Mouse (Mus musculus) liver, embryonic 12.5 days (tissue): ENCODE measurements around the gene C130079G13Rik. TPM values are rescaled to one million over a fixed set of nuclear protein-coding genes. Genes with fewer than 3 reads are reported as not detected.
"Not testable (repeated sequence)": the region's sequence is repeated elsewhere in the genome, so short reads cannot be mapped to it uniquely, and the experiment has no call there.

Experiments used
- ATAC-seq: fragments of 200-750 bp; cut with Nextera tagmentation; 2 replicates; pipeline ENCODE4 v1.8.0; 2017; ENCODE audit warnings: moderate number of reproducible peaks, mild to moderate bottlenecking, moderate library complexity
- H3K27ac ChIP-seq: fragments of 300-500 bp; sonication (generic); 2 replicates; pipeline ENCODE4 v1.5.1; 2016; ENCODE audit warnings: mild to moderate bottlenecking
- H3K27me3 ChIP-seq: fragments of 300-500 bp; sonication (generic); replicated peaks from 2 replicates; pipeline ENCODE4 v1.6.1; 2016; ENCODE audit warnings: mild to moderate bottlenecking, moderate library complexity
- H3K36me3 ChIP-seq: fragments of 300-500 bp; sonication (generic); 2 replicates; pipeline ENCODE4 v1.6.1; 2016; ENCODE audit warnings: mild to moderate bottlenecking, moderate library complexity
- H3K4me1 ChIP-seq: fragments of 300-500 bp; sonication (generic); 2 replicates; pipeline ENCODE4 v1.6.1; 2016
- H3K4me2 ChIP-seq: fragments of 300-500 bp; sonication (generic); 2 replicates; pipeline ENCODE4 v1.6.1; 2016; ENCODE audit warnings: mild to moderate bottlenecking, moderate library complexity
- H3K4me3 ChIP-seq: fragments of 300-500 bp; sonication (generic); 2 replicates; pipeline ENCODE4 v1.5.1; 2016; ENCODE audit warnings: mild to moderate bottlenecking, moderate library complexity
- H3K9ac ChIP-seq: fragments of 300-500 bp; sonication (generic); 2 replicates; pipeline ENCODE4 v1.6.1; 2016; ENCODE audit warnings: mild to moderate bottlenecking, moderate library complexity
- H3K9me3 ChIP-seq: fragments of 300-500 bp; sonication (generic); replicated peaks from 2 replicates; pipeline ENCODE4 v1.6.1; 2016; ENCODE audit warnings: mild to moderate bottlenecking, moderate library complexity
- WGBS: fragments of 180-500 bp; shearing (Covaris S2); methylation state at CpG from one replicate; pipeline ENCODE4 v1.1.7; 2016; ENCODE audit not compliant: insufficient replicate concordance; 5-methylcytosine and 5-hydroxymethylcytosine counted together
- polyA plus RNA-seq: library from polyadenylated mRNA; unstranded; fragments of >200 nt; fragmentation: Nextera tagmentation; extraction: Ambion mirVana; gene quantifications from 2 replicates; pipeline ENCODE4 v1.2.1, GENCODE M21; 2016

The C130079G13Rik gene
- polyA plus RNA-seq, result not detected in 2 replicates

- ATAC-seq, result no peak
Observed at GRCm38 (mm10) chr3:59924914-59925313, at the start of gene C130079G13Rik. Gene C130079G13Rik (plus strand): TSS chr3:59925214.

DNA sequence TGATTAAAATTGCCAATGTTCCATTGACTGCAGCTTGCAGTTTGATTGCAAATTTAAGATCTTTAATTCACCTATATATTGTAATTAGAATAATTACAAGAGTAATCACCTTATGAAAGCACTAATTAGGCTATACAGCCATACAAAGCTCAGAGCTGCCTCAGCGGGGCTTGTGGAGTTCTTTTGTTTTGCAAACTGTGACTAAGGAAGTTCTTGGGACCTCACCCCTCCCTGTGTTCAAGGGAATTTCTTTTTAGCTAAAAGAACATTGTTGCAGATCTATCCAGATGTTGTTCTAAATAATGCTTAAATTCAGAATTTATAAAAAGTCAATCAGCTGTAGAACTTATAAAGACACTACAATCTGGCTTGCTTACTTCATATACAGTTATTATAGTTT lies 47.4 kb upstream of the C130079G13Rik start:
- H3K9ac ChIP-seq, H3K4me1 ChIP-seq, ATAC-seq, H3K27me3 ChIP-seq, H3K9me3 ChIP-seq, H3K36me3 ChIP-seq, H3K27ac ChIP-seq, H3K4me3 ChIP-seq, H3K4me2 ChIP-seq: not testable (repeated sequence)
- 48% methylated on average over 1 of the region's 1 CpGs for WGBS

More at GRCm38 (mm10) chr3:59924914-59925313, at the start of gene C130079G13Rik:
- no peaks in the 10 kb centered on the region for H3K27me3 ChIP-seq
- 76% methylated on average over 2 of the region's 2 CpGs for WGBS
- no peak within 1 kb of the TSS for H3K4me3 ChIP-seq
- H3K27ac ChIP-seq, result no peak within 1 kb of the TSS
- no peak within 1 kb of the TSS for H3K4me2 ChIP-seq
- no peaks in the 10 kb centered on the region for H3K36me3 ChIP-seq
- H3K9ac ChIP-seq, result no peak within 1 kb of the TSS
- H3K9me3 ChIP-seq, result no peaks in the 10 kb centered on the region
- H3K4me1 ChIP-seq, result no peaks in the 10 kb centered on the region

DNA sequence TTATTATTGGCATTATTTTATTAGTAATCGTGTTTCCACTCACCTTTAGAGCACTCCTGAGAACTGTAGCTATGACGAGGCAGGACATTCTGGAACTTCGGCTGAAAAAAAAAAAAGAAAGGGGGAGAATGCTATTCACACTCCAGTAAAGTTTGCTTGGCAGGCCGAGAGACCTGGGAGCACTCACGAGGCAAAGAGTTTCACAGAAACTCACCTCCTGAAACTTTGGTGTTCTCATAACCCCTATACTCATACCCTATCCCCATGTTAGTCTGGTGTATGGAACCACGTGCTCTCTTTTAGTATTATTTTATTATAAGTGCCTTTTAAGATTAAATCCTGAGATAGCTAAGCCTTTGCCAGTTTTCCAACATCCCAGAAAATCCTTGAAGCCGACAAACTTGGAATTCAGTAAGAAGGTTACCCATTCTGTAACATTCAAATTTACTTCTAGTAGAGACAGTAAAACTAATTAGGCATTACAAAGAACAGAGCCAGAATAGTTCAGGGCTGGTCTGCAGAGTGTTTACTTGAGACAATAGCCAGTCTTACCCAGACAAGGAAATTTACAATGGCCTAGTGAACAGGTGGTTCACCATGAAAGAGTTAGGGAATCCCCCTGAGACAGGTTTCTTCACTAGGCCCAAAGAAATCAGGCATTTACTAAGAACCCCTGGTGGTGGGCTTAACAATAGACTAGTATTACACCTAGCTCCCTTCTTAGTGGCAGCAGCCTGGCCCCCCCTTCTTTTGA lies 45.0 kb upstream of the C130079G13Rik start:
- 65% methylated on average over 7 of the region's 7 CpGs for WGBS
- not testable (repeated sequence) for H3K36me3 ChIP-seq, H3K4me2 ChIP-seq, ATAC-seq, H3K9ac ChIP-seq, H3K27ac ChIP-seq, H3K4me1 ChIP-seq, H3K27me3 ChIP-seq, H3K4me3 ChIP-seq, H3K9me3 ChIP-seq

DNA sequence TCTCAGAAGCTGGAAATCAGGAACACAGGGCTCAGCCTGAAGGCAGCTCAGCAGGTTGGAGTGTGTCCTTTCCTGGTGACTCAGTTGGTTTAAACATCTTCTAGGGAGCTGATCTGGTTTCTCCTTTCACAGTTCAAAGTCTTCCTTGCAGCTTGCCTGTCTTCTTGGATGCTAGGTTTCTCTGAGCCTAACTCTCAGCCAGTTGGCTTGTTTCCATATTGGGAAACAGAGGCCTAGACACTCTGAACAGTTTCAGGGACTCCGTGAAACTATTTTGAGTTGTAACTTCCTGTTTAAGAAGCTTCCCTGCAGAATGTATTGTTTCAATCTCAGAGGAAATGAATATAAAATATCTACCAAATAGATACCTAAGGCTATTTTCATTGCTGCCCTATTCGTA lies 31.7 kb upstream of the C130079G13Rik start:
- H3K9me3 ChIP-seq, result no peaks in the 10 kb centered on the region
- 53% methylated on average over 2 of the region's 2 CpGs for WGBS
- no peak for ATAC-seq
- no peak overlapping the region for H3K27ac ChIP-seq
- no peak overlapping the region for H3K9ac ChIP-seq
- H3K4me1 ChIP-seq, result no peaks in the 10 kb centered on the region
- H3K4me2 ChIP-seq, result no peak overlapping the region
- H3K36me3 ChIP-seq, result no peaks in the 10 kb centered on the region
- no peaks in the 10 kb centered on the region for H3K27me3 ChIP-seq
- H3K4me3 ChIP-seq, result no peak overlapping the region

DNA sequence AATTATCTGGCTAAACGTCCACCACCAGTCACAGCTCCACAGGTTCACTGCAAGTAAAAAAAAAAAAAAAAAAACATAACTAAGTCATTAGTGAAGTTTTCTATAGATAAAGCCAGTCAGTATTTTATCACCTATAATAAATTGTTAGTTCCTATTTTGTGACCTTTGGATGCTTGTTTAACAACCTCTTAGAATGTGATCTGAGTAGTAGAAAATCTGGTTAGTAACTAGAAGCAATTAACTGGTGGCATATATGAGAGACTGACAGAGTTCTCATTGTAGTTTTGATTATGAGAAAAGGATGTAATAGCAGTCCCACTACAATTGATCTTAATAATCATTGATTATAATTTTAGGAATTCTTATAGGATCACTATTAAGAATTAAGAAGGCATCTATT lies 9.6 kb downstream of the C130079G13Rik start:
- H3K27ac ChIP-seq, result no peak overlapping the region
- 68% methylated on average over 1 of the region's 1 CpGs for WGBS

GRCm38 (mm10) chr3:59947294-59947950 lies 22.4 kb downstream of the C130079G13Rik start:
- no peaks in the 10 kb centered on the region for H3K9me3 ChIP-seq
- no peak overlapping the region for H3K4me2 ChIP-seq
- no peaks in the 10 kb centered on the region for H3K27me3 ChIP-seq
- no peaks in the 10 kb centered on the region for H3K36me3 ChIP-seq
- no peak overlapping the region for H3K27ac ChIP-seq
- no peaks in the 10 kb centered on the region for H3K4me1 ChIP-seq
- 70% methylated on average over 10 of the region's 10 CpGs for WGBS
- ATAC-seq, result no peak
- no peak overlapping the region for H3K9ac ChIP-seq
- no peak overlapping the region for H3K4me3 ChIP-seq

More for the DNA sequence above, 9.6 kb downstream of the C130079G13Rik start:
- no peaks in the 10 kb centered on the region for H3K9me3 ChIP-seq
- no peaks in the 10 kb centered on the region for H3K4me1 ChIP-seq
- H3K4me3 ChIP-seq, result no peak overlapping the region
- no peak overlapping the region for H3K9ac ChIP-seq
- no peaks in the 10 kb centered on the region for H3K27me3 ChIP-seq
- H3K4me2 ChIP-seq, result no peak overlapping the region
- H3K36me3 ChIP-seq, result no peaks in the 10 kb centered on the region
- no peak for ATAC-seq

GRCm38 (mm10) chr3:59970891-59971290 lies 45.9 kb downstream of the C130079G13Rik start:
- Histone ChIP-seq H3K27me3 (no peaks in the 10 kb centered on the region), H3K4me1 (no peaks in the 10 kb centered on the region), H3K27ac (no peak overlapping the region), H3K4me3 (no peak overlapping the region), H3K36me3 (no peaks in the 10 kb centered on the region), H3K4me2 (no peak overlapping the region), H3K9ac (no peak overlapping the region), H3K9me3 (no peaks in the 10 kb centered on the region)
- no peak for ATAC-seq
- 74% methylated on average over 5 of the region's 5 CpGs for WGBS

DNA sequence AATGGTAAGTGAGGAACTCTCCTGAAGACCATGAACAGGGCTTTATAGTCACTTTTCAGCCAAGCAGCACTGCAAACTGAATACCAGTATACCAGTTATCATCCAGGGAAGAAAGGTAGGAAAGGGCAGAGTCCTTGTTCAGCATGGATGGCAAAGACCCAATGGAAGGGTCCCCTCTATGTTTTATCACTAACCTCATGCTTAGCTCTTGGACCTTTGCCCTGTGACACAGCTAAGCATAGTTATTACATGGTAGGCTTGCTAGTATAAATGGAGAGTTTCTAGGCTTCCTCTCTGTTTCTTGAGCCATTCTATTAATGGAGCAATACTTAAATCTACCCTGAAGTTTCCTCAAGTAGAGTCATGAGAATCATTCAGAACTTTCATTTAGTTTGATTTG lies 49.6 kb downstream of the C130079G13Rik start:
- H3K9ac ChIP-seq, result no peak overlapping the region
- H3K4me2 ChIP-seq, result no peak overlapping the region
- H3K9me3 ChIP-seq, result no peaks in the 10 kb centered on the region
- H3K27me3 ChIP-seq, result no peaks in the 10 kb centered on the region
- no peak for ATAC-seq
- H3K27ac ChIP-seq, result no peak overlapping the region
- H3K4me3 ChIP-seq, result no peak overlapping the region
- no peaks in the 10 kb centered on the region for H3K36me3 ChIP-seq
- H3K4me1 ChIP-seq, result no peaks in the 10 kb centered on the region

Other genes with a start within 250 kb of the C130079G13Rik start
- gene Gm5538, start 195.4 kb upstream of the C130079G13Rik start, polyA plus RNA-seq, result not detected in 2 replicates
- gene Gm8298, start 64.2 kb upstream of the C130079G13Rik start, polyA plus RNA-seq, result not detected in 2 replicates
- gene Aadacl2, start 81.5 kb downstream of the C130079G13Rik start, polyA plus RNA-seq, result not detected in 2 replicates
- gene Aadac, start 100.5 kb downstream of the C130079G13Rik start, polyA plus RNA-seq, result 85.9 and 86.6 TPM in 2 replicates
- not detected in 2 replicates for gene Sucnr1, start 156.7 kb downstream of the C130079G13Rik start, polyA plus RNA-seq